Comparison of ENCODE assay signal across 14 mouse cellular contexts in the genomic region with DNA sequence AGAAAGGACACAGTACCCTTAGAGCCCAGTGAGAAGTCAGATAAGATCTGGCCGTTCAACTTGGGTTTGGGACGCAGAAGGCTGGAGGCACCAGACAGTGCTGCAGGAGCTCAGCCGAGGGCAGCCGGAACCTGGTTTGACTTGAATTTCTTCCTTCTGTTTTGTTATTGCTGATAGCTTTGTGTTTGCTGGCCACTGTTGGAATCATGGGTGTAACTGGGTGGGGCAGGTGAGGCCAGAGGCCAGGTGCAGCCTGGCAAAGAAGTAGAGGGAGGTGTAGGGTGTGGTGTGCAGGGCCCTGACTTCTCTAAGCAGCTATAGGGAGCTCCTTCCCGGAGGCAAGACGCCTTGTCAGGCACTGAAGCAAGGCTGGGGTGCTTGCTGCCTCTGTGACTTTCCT.
DNase-seq lines count a peak whose midpoint lies in the region; ATAC-seq and TF ChIP-seq lines count a peak whose summit lies in the region.
"Had no signal": no experiment of that assay in that cellular context is flagged by ENCODE, and none has a peak within 500 bp of the region (broad histone marks: within the 10 kb centered on the region; RNA-seq: fewer than 3 reads in every experiment).

No protein-coding gene starts in this region.

- no peaks in the 10 kb centered on the region for H3K4me1 ChIP-seq in lung, embryonic 14.5 days (ENCODE audit: insufficient read depth)
- no peaks in the 10 kb centered on the region for H3K4me1 ChIP-seq in lung, adult 2 months (ENCODE audit: control insufficient read depth, insufficient read depth, low read length)
- 0 out of 2 replicates have a peak, but pooled peaks cover 8% of the 10 kb centered on the region for H3K4me1 ChIP-seq in embryonic facial prominence, embryonic 15.5 days
- H3K4me1 ChIP-seq: forebrain, embryonic 12.5 days; heart, embryonic 12.5 days; hindbrain, embryonic 13.5 days had no signal

- TF ChIP-seq POLR2A in lung, adult 2 months (IDR thresholded peaks at IDR 0.05; ENCODE audit: borderline replicate concordance, extremely low read depth, low read depth, low read length): no peak

- H3K9ac ChIP-seq in lung, embryonic 14.5 days: no peak overlapping the region
- H3K9ac ChIP-seq in embryonic facial prominence, embryonic 15.5 days: no peak overlapping the region
- H3K9ac ChIP-seq: forebrain, embryonic 12.5 days; heart, embryonic 12.5 days; hindbrain, embryonic 13.5 days had no signal

- WGBS in lung, embryonic 14.5 days: 77% methylated on average over 6 of the region's 6 CpGs
- WGBS in lung, adult 2 months: 65% methylated on average over 6 of the region's 6 CpGs
- WGBS in embryonic facial prominence, embryonic 15.5 days: 72% methylated on average over 6 of the region's 6 CpGs

- no peaks in the 10 kb centered on the region for H3K36me3 ChIP-seq in lung, embryonic 14.5 days (ENCODE audit: insufficient read depth)
- H3K36me3 ChIP-seq in embryonic facial prominence, embryonic 15.5 days: no peaks in the 10 kb centered on the region
- H3K36me3 ChIP-seq: forebrain, embryonic 12.5 days; heart, embryonic 12.5 days; hindbrain, embryonic 13.5 days had no signal

- peak overlapping the region; percentile 13; the same call in 1 of the 2 replicates for H3K27ac ChIP-seq in lung, embryonic 14.5 days (ENCODE audit: low read depth)
- H3K27ac ChIP-seq in embryonic facial prominence, embryonic 15.5 days (replicated peaks): peak overlapping the region; percentile 51
- H3K27ac ChIP-seq: forebrain, embryonic 12.5 days; hindbrain, embryonic 13.5 days; macrophage had no signal

- TF ChIP-seq CTCF in lung, embryonic 14.5 days (IDR thresholded peaks at IDR 0.05; ENCODE audit: low read depth): no peak
- TF ChIP-seq CTCF in lung, adult 2 months (IDR thresholded peaks at IDR 0.05; ENCODE audit: insufficient read depth, low read length): no peak

- no peak for ATAC-seq in lung, embryonic 14.5 days (ENCODE audit: insufficient read depth)
- no peak for ATAC-seq in embryonic facial prominence, embryonic 15.5 days (ENCODE audit: insufficient number of reproducible peaks, low FRiP score, low TSS enrichment, low read depth)

- H3K4me3 ChIP-seq in lung, embryonic 14.5 days (ENCODE audit: low read depth, low read length): no peak overlapping the region
- no peak overlapping the region for H3K4me3 ChIP-seq in lung, adult 2 months (replicated peaks; ENCODE audit: extremely low read depth, low read depth, low read length)
- H3K4me3 ChIP-seq in embryonic facial prominence, embryonic 15.5 days (replicated peaks): no peak overlapping the region
- H3K4me3 ChIP-seq: forebrain, embryonic 12.5 days; heart, embryonic 12.5 days; hindbrain, embryonic 13.5 days had no signal

- H3K27me3 ChIP-seq in lung, embryonic 14.5 days (ENCODE audit: insufficient read depth, low read length): no peaks in the 10 kb centered on the region
- no peaks in the 10 kb centered on the region for H3K27me3 ChIP-seq in embryonic facial prominence, embryonic 15.5 days
- H3K27me3 ChIP-seq: forebrain, embryonic 12.5 days; heart, embryonic 12.5 days had no signal

- no peaks in the 10 kb centered on the region for H3K9me3 ChIP-seq in lung, embryonic 14.5 days (ENCODE audit: low read depth, low read length)
- no peaks in the 10 kb centered on the region for H3K9me3 ChIP-seq in embryonic facial prominence, embryonic 15.5 days (replicated peaks)
- H3K9me3 ChIP-seq: forebrain, embryonic 12.5 days; heart, embryonic 12.5 days; hindbrain, embryonic 13.5 days had no signal

- no peak for DNase-seq in lung, embryonic 14.5 days
- no peak for DNase-seq in lung, adult 2 months
- DNase-seq in kidney, postnatal 36 days: peak; percentile 12 to 13
- peak; percentile 74 for DNase-seq in urinary bladder, postnatal 14 days (ENCODE audit: low spot score)
- DNase-seq in adrenal gland, adult 8-10 months: no peak
- no peak for DNase-seq in frontal cortex, postnatal 10 days (ENCODE audit: low spot score in 2 of 2)
- no peak for DNase-seq in layer of hippocampus, postnatal 25 days (ENCODE audit: extremely low spot score in 1 of 2, low spot score in 1 of 2)
- DNase-seq: adrenal gland, postnatal 36 days; cerebellum, adult 11 months had no signal

- H3K4me2 ChIP-seq in lung, embryonic 14.5 days: no peak overlapping the region
- H3K4me2 ChIP-seq in embryonic facial prominence, embryonic 15.5 days (replicated peaks): no peak overlapping the region
- H3K4me2 ChIP-seq: forebrain, embryonic 12.5 days; heart, embryonic 12.5 days; hindbrain, embryonic 13.5 days had no signal

Comparison
In these comparisons a context has a peak if more than half of its experiments do, and no peak if none do; other contexts are left out.
1. DNase-seq: peak in kidney, postnatal 36 days (2 of 2) and urinary bladder, postnatal 14 days (single experiment); none in lung, embryonic 14.5 days (single experiment), lung, adult 2 months (single experiment), adrenal gland, adult 8-10 months (single experiment), frontal cortex, postnatal 10 days (0 of 2) and layer of hippocampus, postnatal 25 days (0 of 2).